Mouse (Mus musculus): ENCODE results near the gene Bmf. TPM values are rescaled to one million over a fixed set of nuclear protein-coding genes. Genes with fewer than 3 reads are reported as not detected.
"Not testable (repeated sequence)": the region's sequence is repeated elsewhere in the genome, so short reads cannot be mapped to it uniquely, and the experiment has no call there.

The Bmf gene
- 2.4 and 3.8 TPM in 2 replicates for polyA plus RNA-seq (2012; rRNA removed)

DNA sequence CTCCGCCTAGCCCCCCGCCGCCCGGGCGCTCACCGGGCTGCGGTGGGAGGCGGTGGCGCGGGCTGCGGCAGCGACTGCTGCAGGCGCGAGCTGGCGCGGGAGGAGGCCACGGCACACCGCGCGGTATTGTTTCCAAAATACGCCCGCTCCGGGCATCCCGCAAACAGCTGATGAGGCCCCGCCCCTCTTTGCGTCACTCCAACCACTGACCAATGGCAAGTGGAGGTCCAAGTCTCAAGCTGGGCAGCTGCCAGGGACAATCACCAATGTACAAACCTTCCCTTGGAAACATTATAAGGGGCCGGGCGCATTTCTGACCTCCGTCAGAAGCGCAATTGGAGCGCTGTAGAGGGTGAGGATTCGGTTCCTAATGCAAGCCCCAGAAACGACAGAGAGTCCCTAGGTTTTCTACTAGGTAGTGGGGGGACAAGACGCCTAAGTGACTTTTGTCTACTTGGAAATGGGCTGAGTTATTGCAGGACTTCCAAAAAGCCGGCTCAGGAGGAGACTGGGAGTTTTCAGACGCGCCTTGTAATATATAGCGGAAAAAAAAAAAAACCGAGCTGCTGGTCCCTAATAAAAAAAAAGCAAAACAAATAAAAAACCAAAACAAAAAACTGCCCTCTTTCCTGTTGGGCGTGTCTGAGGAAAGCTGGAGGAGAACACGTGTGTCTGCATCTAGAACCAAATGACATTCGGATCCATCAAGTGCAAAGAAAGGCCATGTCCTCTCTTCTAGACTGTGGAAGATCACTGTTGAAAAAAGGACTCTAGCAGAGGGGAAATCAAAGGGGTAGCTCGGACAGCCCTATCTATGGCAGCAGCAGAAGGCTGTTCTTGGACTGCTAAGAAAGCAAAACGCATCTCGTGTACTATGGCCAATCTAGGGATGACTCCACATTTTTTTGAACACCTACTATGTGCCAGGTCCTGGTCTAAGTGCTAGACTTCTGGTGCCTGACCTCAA, at the start of gene Bmf:
Gene Bmf (minus strand): TSS at position 181 of the 967 bp plus-strand sequence.
- DNase-seq (ENCODE audit: extremely low spot score in 1 of 2, low spot score in 1 of 2) = peak; percentile 91 to 94

DNA sequence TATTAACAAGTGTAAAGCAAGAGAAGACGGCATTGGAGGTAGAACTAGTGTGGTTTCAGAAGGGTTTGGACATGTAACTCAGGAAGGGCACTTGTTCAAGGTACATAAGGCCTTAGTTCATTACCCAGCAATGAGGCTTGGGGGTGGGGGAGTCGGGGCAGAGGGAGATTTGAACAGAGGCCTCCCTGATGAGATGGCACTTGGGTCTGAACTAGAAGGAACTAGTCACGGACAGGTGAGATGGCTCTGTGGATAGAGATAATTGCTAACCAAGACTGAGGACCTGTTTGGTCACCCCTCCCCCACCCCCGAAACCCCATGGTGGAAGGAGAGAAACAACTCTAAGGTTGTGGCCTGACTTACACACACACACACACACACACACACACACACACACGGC, 49.6 kb upstream of the Bmf start:
- no peak for DNase-seq (ENCODE audit: extremely low spot score in 1 of 2, low spot score in 1 of 2)

GRCm38 (mm10) chr2:118597673-118598568, 48.4 kb upstream of the Bmf start, which contains the start of gene Bub1b:
TSS of gene Bub1b (plus strand) at chr2:118598211.
- peak; percentile 85 to 93 for DNase-seq (ENCODE audit: extremely low spot score in 1 of 2, low spot score in 1 of 2)

- DNase-seq (ENCODE audit: extremely low spot score in 1 of 2, low spot score in 1 of 2) = no peak
Observed at GRCm38 (mm10) chr2:118591083-118591482, 41.6 kb upstream of the Bmf start.

DNA sequence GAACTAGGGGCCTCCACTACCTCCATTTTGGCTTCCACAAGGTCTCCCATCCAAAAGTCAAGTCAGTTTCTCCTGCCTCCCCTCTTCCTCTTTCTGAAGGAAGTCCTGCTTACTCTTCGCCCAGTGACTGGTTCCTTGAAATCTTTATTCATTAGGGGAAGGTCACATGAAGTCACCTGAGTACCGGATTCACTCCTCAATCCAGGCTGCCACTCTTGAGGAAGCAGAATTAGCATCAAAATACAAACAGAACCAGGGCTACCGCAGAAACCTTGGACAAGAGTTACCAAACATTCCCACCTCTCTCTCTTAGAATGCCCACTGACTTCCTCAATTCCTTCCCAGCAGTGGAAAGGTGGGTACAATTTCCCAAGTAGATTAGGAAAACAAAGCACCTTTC, 38.2 kb upstream of the Bmf start:
- DNase-seq (ENCODE audit: extremely low spot score in 1 of 2, low spot score in 1 of 2) = no peak

DNA sequence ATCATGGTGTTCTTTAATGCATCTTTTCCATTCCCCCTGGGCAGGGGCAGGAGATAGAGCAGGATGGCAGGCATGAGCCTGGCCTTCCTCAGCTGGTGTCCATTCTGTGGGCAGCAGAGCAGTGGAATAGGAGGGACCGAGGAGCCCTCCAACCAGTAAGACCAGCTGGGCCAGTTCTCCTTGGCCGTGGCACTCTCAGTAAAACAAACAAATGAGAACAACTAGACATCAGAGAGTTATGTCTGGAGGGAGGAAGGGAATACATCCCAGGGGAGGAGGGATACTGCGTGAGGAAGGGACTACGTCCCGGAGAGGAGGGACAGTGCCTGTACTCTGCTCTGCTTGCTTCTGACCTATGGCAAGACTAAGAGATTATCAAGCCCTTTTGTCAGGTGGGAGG, 36.5 kb upstream of the Bmf start:
- no peak for DNase-seq (ENCODE audit: extremely low spot score in 1 of 2, low spot score in 1 of 2)

- DNase-seq (ENCODE audit: extremely low spot score in 1 of 2, low spot score in 1 of 2) = no peak
Observed at GRCm38 (mm10) chr2:118573135-118573534, 23.6 kb upstream of the Bmf start.

DNA sequence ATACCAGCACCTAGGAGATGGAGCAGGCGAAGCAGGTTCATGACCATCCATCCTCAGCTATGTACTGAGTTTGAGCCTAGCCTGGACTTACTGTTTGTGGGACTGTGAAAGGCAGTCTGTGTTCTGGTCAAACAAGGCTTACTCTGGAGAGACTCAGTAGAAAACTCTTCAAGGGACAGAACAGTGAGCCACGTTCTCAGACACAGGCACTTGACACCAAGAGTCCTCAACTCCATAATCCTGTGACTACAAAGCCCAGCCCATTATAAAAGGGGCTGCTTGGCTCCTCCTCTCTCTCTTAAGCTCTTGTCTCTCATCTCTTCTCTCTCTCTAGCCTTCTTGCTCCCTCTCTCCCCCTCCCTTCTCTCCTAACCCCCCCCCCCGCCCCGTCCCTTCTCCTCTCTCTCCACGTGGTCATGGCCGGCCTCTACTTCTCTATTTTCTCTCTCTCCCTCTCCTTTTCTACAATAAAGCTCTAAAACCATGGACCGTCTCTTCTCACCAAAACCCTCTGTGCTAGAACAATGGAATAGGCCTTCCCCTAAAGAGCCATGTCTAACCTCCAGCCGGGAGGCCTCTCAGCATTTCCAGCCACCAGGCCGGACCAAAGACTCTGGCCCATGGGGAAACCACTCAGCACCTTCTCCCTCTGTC, 22.8 kb upstream of the Bmf start:
- DNase-seq (ENCODE audit: extremely low spot score in 1 of 2, low spot score in 1 of 2) = no peak

- no peak for DNase-seq (ENCODE audit: extremely low spot score in 1 of 2, low spot score in 1 of 2)
Observed at GRCm38 (mm10) chr2:118570939-118571338, 21.5 kb upstream of the Bmf start.

- no peak for DNase-seq (ENCODE audit: extremely low spot score in 1 of 2, low spot score in 1 of 2)
Observed at GRCm38 (mm10) chr2:118567179-118567578, 17.7 kb upstream of the Bmf start.

GRCm38 (mm10) chr2:118562431-118562830, 12.9 kb upstream of the Bmf start:
- no peak for DNase-seq (ENCODE audit: extremely low spot score in 1 of 2, low spot score in 1 of 2)

DNA sequence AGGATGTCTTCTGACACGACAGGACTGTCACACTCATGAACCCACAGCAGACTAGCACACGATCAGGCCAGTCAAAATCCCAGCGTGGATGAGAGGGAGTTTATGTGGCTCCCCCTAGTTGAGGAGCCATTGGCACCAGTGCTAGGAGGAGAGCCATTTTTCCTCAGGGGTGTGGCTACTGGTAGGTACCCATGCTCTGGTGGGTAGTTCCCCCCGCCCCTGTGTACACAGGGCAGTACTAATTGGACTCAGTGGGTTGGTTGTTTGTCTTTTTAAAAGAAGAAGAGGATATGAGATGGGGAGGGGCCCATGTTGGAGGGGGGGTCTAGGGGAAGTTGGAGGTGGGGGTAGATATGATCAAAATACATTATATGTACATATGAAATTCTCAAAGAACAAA, 12.5 kb upstream of the Bmf start:
- no peak for DNase-seq (ENCODE audit: extremely low spot score in 1 of 2, low spot score in 1 of 2)

DNA sequence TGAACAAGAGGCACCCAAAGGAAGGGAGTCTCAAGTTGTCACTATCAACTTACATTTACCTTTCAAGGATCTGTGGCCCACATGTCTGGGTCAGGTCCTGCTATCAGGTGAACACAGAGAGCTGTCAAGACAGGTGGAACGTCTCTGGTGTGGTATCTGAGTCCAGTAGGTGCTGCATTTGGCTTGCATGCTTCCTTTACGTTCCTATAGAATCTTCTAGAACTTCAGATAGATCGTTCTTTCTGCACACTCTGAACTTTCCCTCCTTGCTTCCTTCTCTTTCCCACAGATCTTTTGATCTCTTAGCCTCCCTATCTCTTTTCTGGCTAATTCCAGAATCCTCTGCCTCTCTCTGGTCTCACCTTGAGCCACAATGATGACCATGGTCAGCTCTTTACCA, 8.9 kb upstream of the Bmf start:
- DNase-seq (ENCODE audit: extremely low spot score in 1 of 2, low spot score in 1 of 2) = no peak

DNA sequence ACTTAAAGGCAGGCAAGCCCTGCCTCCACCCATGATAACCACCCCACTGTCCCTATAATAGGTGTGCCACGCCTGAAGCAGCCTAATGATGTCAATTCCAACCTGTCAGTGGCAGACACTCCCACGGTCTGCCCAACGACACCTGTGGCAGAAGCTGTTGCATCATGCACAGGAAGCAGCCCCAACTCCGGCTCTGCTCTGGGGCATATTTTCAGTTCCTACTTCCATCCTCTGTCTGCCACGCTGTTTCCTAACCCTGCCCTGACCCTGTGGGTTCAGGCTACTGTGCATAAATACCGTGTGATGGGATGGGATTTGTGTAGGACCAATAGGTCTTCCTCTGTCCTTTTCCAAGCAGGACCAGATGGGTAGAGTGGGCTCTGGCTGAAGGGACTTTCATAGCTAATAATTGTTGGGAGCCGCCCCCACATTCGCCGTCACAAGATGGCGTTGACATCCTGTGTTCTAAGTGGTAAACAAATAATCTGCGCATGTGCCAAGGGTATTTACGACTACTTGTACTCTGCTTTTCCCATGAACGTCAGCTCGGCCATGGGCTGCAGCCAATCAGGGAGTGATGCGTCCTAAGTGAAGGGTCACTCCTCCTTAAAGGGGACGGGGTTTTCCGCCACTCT, 5.0 kb upstream of the Bmf start:
- not testable (repeated sequence) for DNase-seq (ENCODE audit: extremely low spot score in 1 of 2, low spot score in 1 of 2)

- DNase-seq (ENCODE audit: extremely low spot score in 1 of 2, low spot score in 1 of 2) = no peak
Observed at GRCm38 (mm10) chr2:118551606-118552005, 2.1 kb upstream of the Bmf start.

DNA sequence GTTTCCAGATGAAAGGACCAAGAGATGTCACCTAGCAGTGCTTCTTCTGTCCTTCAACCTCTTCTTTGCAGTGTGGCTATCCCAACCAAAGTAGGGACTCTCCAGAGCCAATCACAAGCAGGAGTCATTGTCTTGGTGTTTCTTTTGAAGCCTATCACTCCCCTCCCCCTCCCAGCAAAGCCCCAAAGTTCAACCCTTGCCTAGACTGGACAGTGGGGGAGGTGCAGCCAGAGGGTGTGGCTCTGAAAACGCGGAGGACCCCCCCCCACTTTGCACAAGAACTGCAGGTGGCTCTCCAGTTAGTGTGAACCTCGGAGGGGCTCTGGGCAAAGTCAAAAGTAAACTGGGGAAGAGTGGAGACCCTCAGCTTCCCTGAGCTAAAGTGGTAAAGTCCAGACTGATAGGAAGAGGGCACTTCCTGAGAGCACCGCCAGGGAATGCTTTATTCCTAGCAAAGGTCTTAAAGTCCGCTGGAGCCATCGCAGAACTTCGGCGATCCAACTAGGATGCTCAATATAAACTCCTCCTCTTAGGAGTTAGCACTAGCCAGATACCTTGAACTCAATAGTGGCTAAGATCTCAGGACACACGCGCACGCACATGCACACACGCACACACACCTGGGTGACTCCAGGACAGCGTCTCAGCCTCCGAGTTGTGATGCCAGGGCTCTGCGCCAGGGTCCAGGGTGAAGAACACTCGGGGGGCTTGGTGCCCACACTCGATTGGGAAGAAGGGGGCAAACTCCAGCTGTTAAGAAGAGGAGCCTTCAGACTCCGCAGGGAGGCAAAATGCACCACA, 866 bp downstream of the Bmf start:
- no peak for DNase-seq (ENCODE audit: extremely low spot score in 1 of 2, low spot score in 1 of 2)

- no peak for DNase-seq (ENCODE audit: extremely low spot score in 1 of 2, low spot score in 1 of 2)
Observed at GRCm38 (mm10) chr2:118547541-118548016, 1.9 kb downstream of the Bmf start.

GRCm38 (mm10) chr2:118546798-118547165, 2.7 kb downstream of the Bmf start:
- DNase-seq (ENCODE audit: extremely low spot score in 1 of 2, low spot score in 1 of 2) = no peak

DNA sequence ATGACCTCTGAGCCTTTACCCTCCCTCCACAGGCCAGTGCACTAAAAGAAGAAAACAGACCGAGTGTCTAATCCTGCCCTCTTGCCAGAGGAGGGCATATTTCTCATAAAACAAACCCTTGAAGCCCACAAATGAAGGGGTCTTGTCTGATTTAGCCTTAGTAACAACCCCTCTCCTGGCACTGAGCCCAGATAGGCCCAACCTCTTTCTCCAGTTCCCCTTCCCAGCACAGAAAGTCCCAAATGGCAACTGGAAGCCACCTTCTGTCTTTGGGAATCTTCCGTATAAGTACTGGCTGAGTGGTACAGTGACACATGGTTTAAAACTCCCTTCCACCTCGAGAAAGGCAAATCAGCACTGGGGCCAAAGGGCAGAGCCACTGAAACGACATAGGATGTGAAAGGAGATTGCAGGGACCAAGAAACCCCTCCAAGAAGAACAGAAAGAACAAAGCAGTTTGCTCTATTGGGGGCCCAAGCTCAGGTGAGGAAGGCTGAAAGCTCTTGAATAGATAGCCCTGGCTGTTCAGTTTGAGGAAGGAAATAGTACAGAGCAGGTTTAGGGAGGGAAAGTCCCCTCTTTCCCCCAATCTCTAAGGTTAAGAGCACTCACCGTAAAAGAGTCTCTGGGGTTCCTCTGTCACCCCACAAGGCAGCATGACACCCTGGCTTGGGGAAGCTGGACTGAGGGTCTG, 3.2 kb downstream of the Bmf start:
- DNase-seq (ENCODE audit: extremely low spot score in 1 of 2, low spot score in 1 of 2) = no peak

Measured in frontal cortex, adult 2 months (tissue).